Mouse (Mus musculus): ENCODE data around the gene Notch4.

DNA sequence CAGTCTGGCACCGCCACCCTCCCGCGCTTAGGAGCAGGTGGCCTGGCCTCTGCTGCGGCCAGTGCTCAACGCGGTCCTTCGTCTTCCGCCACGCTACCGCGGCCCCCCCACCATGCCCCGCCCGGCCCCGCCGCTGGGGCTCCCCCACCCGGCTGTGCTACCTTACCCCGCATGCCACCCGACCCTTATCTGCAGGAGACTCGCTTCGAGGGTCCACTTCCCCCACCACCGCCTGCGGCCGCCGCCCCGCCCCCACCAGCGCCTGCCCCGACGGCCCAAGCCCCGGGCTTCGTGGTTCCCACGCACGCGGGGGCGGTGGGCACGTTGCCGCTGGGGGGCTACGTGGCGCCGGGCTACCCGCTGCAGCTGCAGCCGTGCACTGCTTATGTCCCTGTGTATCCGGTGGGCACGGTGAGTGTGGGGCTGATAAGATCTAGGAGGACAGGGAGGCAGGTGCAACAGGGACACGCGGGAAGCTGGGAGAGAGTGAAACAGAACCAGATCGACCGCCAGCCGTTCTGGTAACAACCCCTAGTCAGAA, 66.8 kb downstream of the Notch4 start:
- no peak for TF ChIP-seq POLR2A (IDR thresholded peaks at IDR 0.05; ENCODE audit: borderline replicate concordance, control insufficient read depth, low read depth, low read length)
- TF ChIP-seq CTCF (IDR thresholded peaks at IDR 0.05; ENCODE audit: control insufficient read depth, insufficient read depth, low read length) = no peak

Measured in bone marrow, adult 2 months (tissue).